Mouse (Mus musculus): ENCODE data around the gene Ftl1-ps1.

DNA sequence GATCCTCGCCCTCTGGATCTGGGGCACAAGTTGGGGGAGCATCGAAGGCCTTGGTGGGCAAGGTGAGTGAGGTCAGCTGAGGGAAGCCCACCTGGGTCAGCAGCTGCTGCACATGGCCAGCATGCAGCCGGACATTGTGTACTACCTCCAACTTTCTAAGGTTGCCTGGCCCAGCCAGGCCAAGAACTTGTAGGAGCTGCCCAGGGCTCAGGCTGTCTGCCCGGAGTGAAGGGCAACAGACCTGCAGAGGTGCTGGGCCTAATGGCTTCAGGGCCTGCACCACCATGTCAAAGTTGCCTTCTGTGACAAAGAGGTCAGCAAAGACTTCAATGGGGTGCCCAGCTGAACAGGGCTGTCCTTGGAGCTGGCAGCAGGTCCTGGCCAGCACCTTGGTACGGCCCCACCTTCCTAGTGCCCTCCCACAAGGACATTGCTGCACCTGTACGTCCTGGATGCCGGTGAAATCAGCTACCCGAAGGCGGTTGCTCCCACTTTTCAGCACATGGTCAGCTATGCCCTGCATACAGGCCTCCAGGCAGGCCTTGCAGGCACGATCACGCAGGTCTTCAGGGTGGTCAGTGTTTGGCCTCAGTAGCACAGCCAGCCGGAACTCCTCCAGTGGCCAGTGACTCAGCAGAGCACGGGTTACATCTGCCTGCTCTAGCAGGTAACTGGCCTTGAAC, 36.2 kb upstream of the Ftl1-ps1 start:
- no peak for TF ChIP-seq HCFC1 (IDR thresholded peaks at IDR 0.05; ENCODE audit: low read depth, low read length)
- TF ChIP-seq CTCF (conservative IDR thresholded peaks at IDR 0.05 in 1 of 2, IDR thresholded peaks at IDR 0.05 in 1 of 2; ENCODE audit: low read depth in 2 of 2, low read length in 2 of 2) = no peak
- TF ChIP-seq MAFK (IDR thresholded peaks at IDR 0.05; ENCODE audit: insufficient replicate concordance, low read length) = no peak
- TF ChIP-seq RCOR1 (conservative IDR thresholded peaks at IDR 0.05; ENCODE audit: low read depth, low read length) = no peak
- TF ChIP-seq USF1 (IDR thresholded peaks at IDR 0.05; ENCODE audit: low read depth, low read length) = no peak
- TF ChIP-seq POLR2A (IDR thresholded peaks at IDR 0.05; ENCODE audit: low read depth, low read length) = no peak
- no peak for TF ChIP-seq MAZ (IDR thresholded peaks at IDR 0.05; ENCODE audit: low read depth, low read length)
- TF ChIP-seq BHLHE40 (IDR thresholded peaks at IDR 0.05; ENCODE audit: low read depth, low read length) = no peak
- no peak for TF ChIP-seq JUND (conservative IDR thresholded peaks at IDR 0.05; ENCODE audit: low read depth, low read length)
- no peak for TF ChIP-seq ZC3H11A (IDR thresholded peaks at IDR 0.05; ENCODE audit: low read depth, low read length)
- TF ChIP-seq MEF2A (IDR thresholded peaks at IDR 0.05; ENCODE audit: borderline replicate concordance, low read depth, low read length) = no peak
- no peak for TF ChIP-seq TBP (conservative IDR thresholded peaks at IDR 0.05; ENCODE audit: low read depth, low read length)
- no peak for TF ChIP-seq ZNF384 (IDR thresholded peaks at IDR 0.05; ENCODE audit: low read depth, low read length)
- no peak for TF ChIP-seq ELF1 (IDR thresholded peaks at IDR 0.05; ENCODE audit: low read depth, low read length)
